Mouse (Mus musculus) ovary, postnatal 14 days (tissue): ENCODE data around the gene Msantd2.

Experiments used
- DNase-seq: peaks from one replicate; pipeline ENCODE4 v3.0.0; 2022; ENCODE audit warnings: low spot score

Gene Msantd2

DNA sequence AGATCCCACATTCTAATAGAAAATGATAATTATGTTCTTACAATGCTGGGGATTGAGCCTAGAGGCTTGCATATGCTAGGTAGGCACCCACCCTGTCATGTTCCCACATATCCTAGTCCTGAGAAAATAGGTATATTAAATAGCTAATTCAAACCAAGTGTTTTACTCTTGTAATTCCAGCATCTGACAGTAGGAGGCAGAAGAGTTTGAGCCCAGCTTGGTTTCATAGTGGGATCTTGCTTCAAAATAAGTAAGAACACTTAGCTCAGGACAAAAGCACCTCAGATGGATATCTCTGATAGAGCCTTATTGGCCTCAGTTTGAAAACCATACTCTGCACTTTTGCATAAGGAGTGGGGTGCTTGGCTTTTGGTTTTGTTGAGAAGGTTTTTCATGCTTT is 15.2 kb downstream of the Msantd2 start:
- no peak for DNase-seq

GRCm38 (mm10) chr9:37506023-37506422 is 16.9 kb downstream of the Msantd2 start:
- DNase-seq, result no peak

GRCm38 (mm10) chr9:37512097-37512496 is 23.0 kb downstream of the Msantd2 start:
- no peak for DNase-seq

- no peak for DNase-seq
These were observed 25.3 kb downstream of the Msantd2 start for GRCm38 (mm10) chr9:37514456-37514855.

GRCm38 (mm10) chr9:37517467-37517866 is 28.3 kb downstream of the Msantd2 start:
- no peak for DNase-seq

DNA sequence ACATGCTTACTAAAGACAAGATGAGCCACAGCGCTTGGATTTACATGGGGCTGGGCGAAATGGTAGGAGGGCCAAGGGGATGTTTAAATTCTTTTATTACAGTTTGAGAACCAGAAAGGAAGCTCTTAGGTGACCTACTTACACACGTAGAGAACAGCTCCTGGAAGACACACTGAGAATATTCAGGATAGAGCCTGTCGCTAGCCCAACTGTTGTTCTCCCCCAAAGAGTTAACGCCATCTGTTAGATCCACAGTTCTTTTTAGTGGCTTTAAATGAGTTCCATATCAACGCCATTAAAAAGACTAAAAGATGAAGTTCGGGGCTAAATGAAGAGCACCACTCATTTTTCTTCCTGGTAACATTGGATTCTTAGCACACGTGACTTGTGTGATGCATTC is 29.9 kb downstream of the Msantd2 start:
- DNase-seq, result no peak

GRCm38 (mm10) chr9:37519995-37520394 is 30.9 kb downstream of the Msantd2 start:
- no peak for DNase-seq

DNA sequence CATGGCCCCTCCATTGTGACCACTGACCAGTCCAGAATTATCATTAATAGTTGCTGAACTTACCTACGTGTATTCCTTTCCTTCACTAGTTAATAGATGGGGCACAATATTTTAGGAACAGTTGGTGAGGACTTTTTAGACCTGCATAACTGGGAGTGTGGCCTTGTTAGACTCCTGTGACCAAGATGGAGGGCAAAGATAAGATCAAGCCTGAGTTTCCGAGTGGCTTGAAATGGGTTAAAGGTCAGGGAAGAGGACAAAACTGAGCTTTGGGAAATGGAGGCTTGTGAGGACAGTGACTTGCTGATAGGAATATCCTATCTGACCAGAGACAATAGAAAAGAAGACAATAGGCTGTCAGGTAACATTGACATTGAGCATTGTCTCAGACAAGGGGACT is 36.3 kb downstream of the Msantd2 start:
- no peak for DNase-seq

DNA sequence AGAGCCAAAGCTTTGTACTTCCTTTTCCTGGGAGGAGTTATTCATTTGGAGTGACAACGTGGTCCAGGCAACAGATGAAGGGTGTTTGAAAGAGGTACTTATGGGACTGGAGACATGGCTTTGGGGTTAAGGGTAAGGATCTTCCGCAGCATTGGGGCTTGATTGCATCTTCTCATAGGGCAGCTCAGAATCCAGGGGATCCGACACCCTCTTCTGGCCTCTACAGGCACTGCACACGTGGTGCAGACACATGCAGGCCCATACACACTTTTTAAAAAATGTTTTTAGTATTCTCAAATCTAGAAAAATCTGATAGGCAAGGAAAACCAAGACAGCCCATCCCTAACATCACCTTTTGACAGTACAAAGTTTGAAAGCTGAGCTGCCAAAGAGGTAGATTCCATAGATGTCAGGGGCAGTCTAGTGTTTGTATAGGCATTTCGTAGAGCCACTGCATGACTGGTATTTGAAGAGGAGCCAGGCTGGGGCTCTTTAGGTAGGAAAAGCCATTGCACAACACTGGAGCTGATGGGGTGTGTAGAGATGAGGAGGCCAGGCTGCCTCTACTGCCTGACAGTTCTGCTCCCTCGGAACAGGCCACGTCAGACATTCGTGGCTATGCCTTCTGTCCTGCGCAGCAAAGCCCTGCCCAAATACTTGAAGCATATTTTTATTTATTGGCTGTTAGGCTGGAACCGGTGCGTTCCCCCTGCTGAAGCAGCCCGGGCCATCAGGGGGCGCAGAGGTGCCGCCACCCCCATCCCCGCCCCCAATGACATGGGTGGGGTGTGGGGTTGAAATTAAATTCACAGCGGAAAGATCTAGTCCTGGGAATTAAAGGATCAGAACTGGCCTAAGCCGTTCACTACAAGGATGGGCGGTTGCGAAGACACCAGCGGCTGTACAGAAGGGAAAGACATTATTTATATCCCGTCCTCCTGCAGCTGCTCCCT is 37.6 kb downstream of the Msantd2 start:
- DNase-seq, result no peak

DNA sequence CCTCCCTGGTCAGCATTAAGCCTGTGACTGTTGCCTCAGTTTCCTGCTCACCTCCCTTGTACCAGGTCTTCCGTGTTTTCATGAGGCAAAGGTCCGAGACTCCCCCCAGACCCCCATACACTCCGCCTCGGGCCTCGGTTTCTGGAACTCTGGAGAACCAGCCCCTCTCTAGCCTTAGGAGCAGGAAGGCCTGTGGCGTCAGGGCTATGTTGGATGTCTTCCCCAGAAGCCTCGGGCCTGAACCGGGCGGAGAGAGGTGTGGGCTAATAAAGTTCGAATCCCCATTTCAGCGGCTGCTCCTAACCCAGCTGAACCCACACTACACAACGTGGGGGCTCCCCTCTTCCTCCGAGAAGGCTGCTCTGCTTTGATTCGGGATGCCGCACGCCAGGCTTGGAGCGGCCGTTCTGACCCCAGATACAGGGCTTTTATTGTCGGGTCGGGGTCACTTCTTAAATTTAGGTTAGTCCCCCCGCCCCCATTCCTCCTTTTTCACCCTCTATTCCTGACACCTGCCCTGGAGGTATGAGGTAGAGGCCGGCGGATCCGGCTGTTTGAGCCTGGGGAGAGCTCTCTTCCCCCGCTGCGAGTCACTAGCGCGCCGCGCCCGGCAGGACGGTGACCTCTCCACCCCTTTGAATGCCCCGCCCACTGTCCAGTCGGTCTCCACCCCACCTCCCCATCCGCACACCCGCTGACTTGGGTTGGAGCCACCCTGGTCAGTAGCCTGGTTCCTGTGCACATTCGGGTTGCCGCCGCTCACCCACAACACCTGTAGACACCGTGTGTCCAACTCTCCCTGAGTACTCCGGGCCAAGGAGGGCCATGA is 38.5 kb downstream of the Msantd2 start, which contains the start of gene Esam:
Esam (plus strand) TSS at position 683 of the 829 bp plus-strand sequence.
- peak; percentile 39 for DNase-seq

DNA sequence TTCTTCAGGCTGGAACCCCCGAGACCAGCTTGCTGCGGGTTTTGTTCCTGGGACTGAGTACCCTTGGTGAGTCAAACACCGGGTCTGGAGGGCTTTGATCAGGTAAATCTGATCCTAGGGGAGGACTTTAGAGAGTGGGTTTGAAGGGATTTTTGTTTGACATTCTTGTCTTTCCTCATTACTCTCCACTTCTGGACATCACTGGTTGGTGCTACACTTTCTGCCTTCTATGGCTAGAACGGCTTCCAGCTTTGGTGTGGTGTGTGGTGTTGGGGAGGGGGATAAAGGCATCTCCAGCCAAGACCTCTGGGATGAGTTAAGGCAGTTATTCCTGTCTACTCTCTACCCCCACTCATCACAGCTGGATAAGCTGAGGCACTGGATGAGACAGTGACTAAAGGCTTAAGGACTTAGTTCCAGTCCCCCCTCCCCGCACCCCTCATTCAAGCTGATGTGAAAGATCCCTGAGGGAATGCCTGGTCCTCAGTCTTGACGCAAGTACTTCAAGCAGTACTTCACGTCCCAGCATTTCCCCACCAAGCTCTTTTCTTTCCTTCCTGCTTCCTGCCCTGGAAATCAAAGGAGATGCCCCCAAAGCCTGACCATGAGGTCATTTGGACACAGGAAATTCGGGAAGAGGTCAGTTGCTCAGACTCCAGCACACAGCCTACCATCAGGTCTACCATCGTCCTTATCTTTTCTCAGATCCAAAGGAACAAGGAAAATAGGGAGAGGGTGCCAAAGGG is 39.3 kb downstream of the Msantd2 start:
- no peak for DNase-seq

DNA sequence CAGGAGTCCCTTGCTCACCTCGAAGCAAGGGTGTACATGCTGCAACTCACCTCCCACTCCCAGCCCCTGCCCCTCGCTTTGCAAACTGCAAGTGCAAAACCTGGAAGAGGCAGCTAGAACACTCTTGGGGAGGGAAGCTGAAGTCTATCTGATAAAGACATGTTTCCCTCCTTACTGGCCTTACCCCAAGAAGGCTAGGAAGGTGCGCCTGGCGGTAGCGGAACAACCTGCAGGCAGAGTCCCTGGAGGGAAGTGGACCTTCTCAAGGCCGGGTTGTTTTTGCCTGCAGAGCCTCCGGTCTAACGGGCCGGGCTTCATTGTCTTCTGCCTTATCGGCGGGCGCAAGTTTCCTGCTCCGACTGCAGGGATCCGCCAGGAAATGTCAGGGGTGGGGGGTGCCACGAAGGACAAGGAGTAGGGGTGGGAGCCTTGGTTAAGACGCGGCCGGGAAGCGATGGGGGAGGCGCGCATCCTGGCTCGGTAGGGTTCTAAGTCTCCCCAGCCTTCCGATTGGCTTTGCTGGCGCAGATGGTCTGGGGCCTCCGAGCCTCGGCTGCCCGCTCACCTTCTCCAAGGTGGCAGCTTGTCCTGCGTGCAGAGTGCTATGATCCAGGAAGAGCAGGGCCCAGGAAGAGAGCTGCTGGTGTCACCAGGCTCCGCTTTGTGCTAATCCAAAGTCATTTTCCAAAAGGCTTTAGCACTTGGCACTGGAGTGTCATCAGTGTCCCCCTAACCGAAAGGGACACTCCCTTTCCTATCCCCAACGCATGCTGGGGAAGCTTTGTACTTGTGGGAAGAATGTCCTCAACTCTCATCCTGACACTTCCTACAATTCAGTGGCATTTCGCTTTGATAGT is 41.1 kb downstream of the Msantd2 start:
- no peak for DNase-seq

DNA sequence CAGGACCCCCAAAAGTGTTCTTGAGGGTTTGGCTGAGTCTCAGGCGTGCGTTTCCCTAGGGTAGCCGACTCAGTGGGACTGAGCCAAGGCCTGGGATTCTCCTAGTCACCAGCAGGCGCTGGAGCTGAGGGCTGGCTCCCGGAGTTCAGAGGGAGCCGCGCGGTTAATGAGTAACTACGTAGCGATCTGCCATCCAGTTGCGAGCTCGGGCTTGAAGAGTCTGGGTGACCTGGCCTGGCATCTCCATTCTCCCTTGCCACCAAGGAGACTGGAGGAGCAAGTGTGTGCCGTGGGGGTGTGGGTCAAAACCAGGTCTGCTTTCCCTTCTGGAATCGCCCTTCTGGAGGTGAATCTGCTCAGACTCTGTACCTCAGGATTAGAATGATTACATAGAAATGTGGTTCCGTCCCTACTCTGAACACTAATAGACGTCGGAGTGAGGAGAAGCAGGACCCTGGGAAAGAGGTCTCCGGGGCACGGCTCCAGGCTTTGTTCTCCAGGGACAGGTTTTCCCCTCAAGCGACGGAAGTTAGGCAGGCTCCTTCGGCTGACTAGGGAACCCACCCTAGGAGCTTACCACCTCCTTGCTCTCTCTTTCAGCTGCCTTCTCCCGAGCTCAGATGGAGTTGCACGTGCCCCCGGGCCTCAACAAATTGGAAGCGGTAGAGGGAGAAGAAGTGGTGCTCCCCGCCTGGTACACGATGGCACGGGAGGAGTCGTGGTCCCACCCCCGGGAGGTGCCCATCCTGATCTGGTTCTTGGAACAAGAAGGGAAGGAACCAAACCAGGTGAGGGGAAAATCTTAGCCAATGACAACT is 42.0 kb downstream of the Msantd2 start:
- peak; percentile 48 for DNase-seq

- DNase-seq, result no peak
These were observed 47.7 kb downstream of the Msantd2 start for GRCm38 (mm10) chr9:37536851-37537250.

DNA sequence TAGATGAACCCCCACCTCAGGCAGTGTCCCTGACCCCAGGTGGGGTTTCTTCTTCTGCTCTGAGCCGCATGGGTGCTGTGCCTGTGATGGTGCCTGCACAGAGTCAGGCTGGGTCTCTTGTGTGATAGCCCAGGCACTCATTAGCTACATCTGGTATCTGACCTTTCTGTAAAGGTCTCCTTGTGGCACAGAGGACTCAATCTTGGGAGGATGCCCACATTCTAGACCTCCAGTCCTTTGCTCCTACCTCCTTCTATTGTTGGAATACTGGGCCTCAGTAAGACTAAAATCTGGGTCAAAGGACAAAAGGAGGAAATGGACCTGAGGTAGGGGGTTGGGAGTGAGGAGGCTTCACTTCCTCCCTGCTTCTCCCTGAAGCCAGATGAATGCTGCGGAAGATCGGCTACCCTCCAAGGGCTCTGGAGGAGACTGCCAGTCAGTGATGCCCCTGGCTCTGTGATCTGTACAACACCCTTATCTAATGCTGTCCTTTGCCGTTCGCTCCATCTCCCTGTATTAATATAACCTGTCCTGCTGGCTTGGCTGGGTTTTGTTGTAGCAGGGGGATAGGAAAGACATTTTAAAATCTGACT is 48.6 kb downstream of the Msantd2 start:
- no peak for DNase-seq

- no peak for DNase-seq
These were observed 50.3 kb downstream of the Msantd2 start, which contains the start of gene Vsig2 for GRCm38 (mm10) chr9:37539170-37540025. Gene Vsig2, plus strand, starts transcription at chr9:37539255.

DNA sequence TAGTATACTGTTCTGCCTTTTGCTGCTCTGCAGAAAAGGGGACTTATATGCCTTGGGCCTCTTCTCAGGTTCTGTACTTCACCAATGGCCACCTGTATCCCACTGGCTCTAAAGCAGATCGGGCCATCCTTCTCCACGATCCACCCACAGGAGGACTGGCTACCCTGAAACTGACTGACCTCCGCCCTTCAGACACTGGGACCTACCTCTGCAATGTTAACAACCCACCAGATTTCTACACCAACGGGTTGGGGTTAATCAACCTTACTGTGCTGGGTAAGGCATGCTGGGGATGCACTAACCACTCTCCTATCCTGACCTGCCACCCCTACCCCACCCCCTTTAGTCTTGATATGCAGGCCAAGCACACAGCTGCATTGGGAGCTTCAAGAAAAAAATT is 51.1 kb downstream of the Msantd2 start:
- no peak for DNase-seq

DNA sequence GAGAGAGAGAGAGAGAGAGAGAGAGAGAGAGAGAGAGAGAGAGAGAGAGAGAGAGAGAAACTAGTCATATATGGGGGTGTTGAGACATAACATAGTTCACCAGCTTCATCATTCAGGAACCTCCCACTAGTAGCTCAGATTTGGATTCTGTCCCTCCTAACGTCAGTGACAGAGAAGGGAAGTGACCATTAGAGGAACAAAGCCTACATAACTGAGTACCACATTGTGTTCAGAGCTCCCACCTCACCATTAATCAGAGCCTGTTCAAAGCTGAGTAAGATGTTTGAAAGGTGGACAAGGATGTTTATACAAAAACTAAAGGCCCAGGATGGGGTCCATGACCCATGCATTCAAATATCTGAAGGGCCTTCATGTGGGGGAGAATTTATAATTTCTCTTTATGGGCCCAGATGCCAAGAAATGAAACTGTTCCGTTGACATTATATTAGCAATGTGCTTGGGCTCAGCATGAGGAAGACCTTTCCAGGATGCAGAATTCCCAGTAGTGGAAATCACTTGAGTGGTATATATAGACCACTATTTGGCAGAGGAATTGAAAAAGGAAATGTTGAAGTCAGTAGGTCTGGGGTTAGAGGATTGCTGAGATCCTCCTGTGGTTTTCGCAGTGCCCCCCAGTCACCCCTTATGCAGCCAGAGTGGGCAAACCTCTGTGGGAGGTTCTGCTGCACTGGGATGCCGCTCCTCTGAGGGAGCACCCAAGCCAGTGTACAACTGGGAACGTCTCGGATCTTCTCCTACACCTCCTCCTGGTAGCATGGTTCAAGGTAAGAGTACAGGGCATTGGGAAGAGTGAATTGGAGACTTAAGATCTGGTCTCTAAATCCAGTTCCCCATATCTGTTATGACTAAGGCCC is 51.8 kb downstream of the Msantd2 start:
- DNase-seq, result no peak
